Mouse (Mus musculus): ENCODE results near the gene Vmn1r100. TPM values are rescaled to one million over a fixed set of nuclear protein-coding genes. Genes with fewer than 3 reads are reported as not detected.

Gene Vmn1r100
- polyA plus RNA-seq (2017; shearing (Covaris generic)), result not detected

DNA sequence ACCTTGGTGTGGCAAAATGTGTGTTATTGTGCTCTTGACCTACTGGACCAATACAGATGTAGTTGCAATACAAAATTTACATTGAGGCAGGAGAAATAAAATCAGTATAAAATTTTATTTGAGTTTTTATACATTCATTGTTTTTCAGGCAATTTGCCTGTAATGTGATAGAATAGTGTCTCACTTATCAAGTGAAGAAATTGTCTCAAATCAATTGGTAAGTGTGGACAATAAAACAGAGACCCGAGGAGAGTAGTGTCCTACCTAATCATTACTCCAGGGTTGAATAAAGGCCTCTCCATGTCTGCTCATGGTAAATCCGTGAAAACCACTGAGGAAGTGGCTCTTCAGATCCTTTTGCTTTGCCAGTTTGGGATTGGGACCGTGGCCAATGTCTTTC is at the start of gene Vmn1r100:
TSS of gene Vmn1r100 (plus strand) at position 301 of the 400 bp plus-strand sequence.

DNA sequence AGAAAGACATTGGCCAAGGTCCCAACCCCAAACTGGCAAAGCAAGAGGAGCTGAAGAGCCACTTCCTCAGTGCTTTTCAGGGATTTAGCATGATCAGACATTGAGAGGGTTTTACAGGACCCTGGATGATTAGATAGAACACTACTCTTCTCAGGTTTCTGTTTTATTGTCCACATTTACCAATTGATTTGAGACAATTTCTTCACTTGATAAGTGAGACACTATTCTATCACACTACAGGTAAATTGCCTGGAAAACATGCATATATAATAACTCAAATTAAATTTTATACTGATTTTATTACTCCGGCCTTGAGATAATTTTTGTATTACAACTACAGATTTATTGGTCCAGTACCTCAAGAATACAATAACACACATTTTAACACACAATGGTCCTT is 42.4 kb upstream of the Vmn1r100 start, which contains the start of gene Gm5728:
TSS of gene Gm5728 (minus strand) at position 101 of the 400 bp plus-strand sequence.

DNA sequence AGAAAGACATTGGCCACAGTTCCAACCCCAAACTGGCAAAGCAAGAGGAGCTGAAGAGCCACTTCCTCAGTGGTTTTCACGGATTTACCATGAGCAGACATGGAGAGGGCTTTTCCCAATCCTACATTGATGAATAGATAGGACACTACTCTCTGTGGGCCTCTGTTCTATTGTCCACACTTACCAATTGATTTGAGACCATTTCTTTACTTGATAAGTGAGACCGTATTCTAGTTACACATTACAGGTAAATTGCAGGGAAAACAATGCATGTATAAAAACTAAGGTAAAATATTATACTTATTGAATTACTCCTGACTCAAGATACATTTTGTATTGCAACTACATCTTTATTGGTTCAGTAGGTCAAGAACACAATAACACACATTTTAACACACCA is 24.8 kb downstream of the Vmn1r100 start, which contains the start of gene Vmn1r101:
TSS of gene Vmn1r101 (minus strand) at position 101 of the 400 bp plus-strand sequence.

Other genes starting within 250 kb of the Vmn1r100 start
- gene Vmn1r94, start 249.6 kb upstream of the Vmn1r100 start, polyA plus RNA-seq (2017; shearing (Covaris generic)), result not detected
- gene Vmn1r95, start 224.2 kb upstream of the Vmn1r100 start, polyA plus RNA-seq (2017; shearing (Covaris generic)), result not detected
- not detected for gene Gm6164, start 212.3 kb upstream of the Vmn1r100 start, polyA plus RNA-seq (2017; shearing (Covaris generic))
- gene Gm4498, start 184.1 kb upstream of the Vmn1r100 start, polyA plus RNA-seq (2017; shearing (Covaris generic)), result not detected
- not detected for gene Gm5890, start 155.1 kb upstream of the Vmn1r100 start, polyA plus RNA-seq (2017; shearing (Covaris generic))
- not detected for gene Gm4133, start 83.9 kb upstream of the Vmn1r100 start, polyA plus RNA-seq (2017; shearing (Covaris generic))
- not detected for gene Gm5728, start 42.5 kb upstream of the Vmn1r100 start, polyA plus RNA-seq (2017; shearing (Covaris generic))
- gene Vmn1r101, start 24.7 kb downstream of the Vmn1r100 start, polyA plus RNA-seq (2017; shearing (Covaris generic)), result not detected
- gene Gm10670, start 57.0 kb downstream of the Vmn1r100 start, polyA plus RNA-seq (2017; shearing (Covaris generic)), result not detected
- gene Vmn1r103, start 92.6 kb downstream of the Vmn1r100 start, polyA plus RNA-seq (2017; shearing (Covaris generic)), result not detected
- gene Vmn1r104, start 115.9 kb downstream of the Vmn1r100 start, polyA plus RNA-seq (2017; shearing (Covaris generic)), result not detected
- gene Gm5726, start 127.8 kb downstream of the Vmn1r100 start, polyA plus RNA-seq (2017; shearing (Covaris generic)), result not detected
- gene Gm4141, start 158.3 kb downstream of the Vmn1r100 start, polyA plus RNA-seq (2017; shearing (Covaris generic)), result not detected
- gene Gm4513, start 181.1 kb downstream of the Vmn1r100 start, polyA plus RNA-seq (2017; shearing (Covaris generic)), result not detected